Mouse (Mus musculus) neural tube, embryonic 14.5 days (tissue): ENCODE results near the gene Tmem239. TPM values are rescaled to one million over a fixed set of nuclear protein-coding genes. Genes with fewer than 3 reads are reported as not detected.

ENCODE experiments used
- ATAC-seq: fragments of 200-750 bp; cut with Nextera tagmentation; 2 replicates; pipeline ENCODE4 v1.8.0; 2017; ENCODE audit warnings: low read depth, mild to moderate bottlenecking, moderate TSS enrichment, moderate library complexity
- H3K27ac ChIP-seq: fragments of 300-500 bp; sonication (generic); 2 replicates; pipeline ENCODE4 v1.5.1; 2014; ENCODE audit warnings: low read depth, mild to moderate bottlenecking, control low read depth, low read length, moderate library complexity, mixed read lengths
- H3K27me3 ChIP-seq: fragments of 300-500 bp; sonication (generic); 2 replicates; pipeline ENCODE4 v1.6.1; 2014; ENCODE audit warnings: low read length; ENCODE audit not compliant: control insufficient read depth, insufficient read depth
- H3K36me3 ChIP-seq: fragments of 300-500 bp; sonication (generic); 2 replicates; pipeline ENCODE4 v1.6.1; 2014; ENCODE audit warnings: low read length, mixed read lengths; ENCODE audit not compliant: control insufficient read depth, insufficient read depth
- H3K4me1 ChIP-seq: fragments of 300-500 bp; sonication (generic); 2 replicates; pipeline ENCODE4 v1.6.1; 2014; ENCODE audit warnings: low read length; ENCODE audit not compliant: control insufficient read depth, insufficient read depth
- H3K4me2 ChIP-seq: fragments of 300-500 bp; sonication (generic); 2 replicates; pipeline ENCODE4 v1.6.1; 2014; ENCODE audit warnings: mild to moderate bottlenecking, low read depth, low read length, control low read depth
- H3K4me3 ChIP-seq: fragments of 300-500 bp; sonication (generic); 2 replicates; pipeline ENCODE4 v1.5.1; 2014; ENCODE audit warnings: low read depth, low read length, control low read depth, mixed read lengths
- H3K9ac ChIP-seq: fragments of 300-500 bp; sonication (generic); replicated peaks from 2 replicates; pipeline ENCODE4 v1.6.1; 2014; ENCODE audit warnings: low read depth, mild to moderate bottlenecking, control low read depth, low read length, mixed read lengths
- H3K9me3 ChIP-seq: fragments of 300-500 bp; sonication (generic); 2 replicates; pipeline ENCODE4 v1.6.1; 2016; ENCODE audit warnings: low read length; ENCODE audit not compliant: control insufficient read depth
- WGBS: fragments of 180-500 bp; shearing (Covaris S2); extraction: QIAGEN DNeasy Blood & Tissue Kit; methylation state at CpG from one replicate; pipeline ENCODE4 v1.1.7; 2014; 5-methylcytosine and 5-hydroxymethylcytosine counted together
- polyA plus RNA-seq: library from polyadenylated mRNA; unstranded; fragments of >200 nt; fragmentation: Nextera tagmentation; extraction: Ambion mirVana; gene quantifications from 2 replicates; pipeline ENCODE4 v1.2.1, GENCODE M21; 2014

Gene Tmem239
- polyA plus RNA-seq, 1 experiment from 2014 or later: not detected

DNA sequence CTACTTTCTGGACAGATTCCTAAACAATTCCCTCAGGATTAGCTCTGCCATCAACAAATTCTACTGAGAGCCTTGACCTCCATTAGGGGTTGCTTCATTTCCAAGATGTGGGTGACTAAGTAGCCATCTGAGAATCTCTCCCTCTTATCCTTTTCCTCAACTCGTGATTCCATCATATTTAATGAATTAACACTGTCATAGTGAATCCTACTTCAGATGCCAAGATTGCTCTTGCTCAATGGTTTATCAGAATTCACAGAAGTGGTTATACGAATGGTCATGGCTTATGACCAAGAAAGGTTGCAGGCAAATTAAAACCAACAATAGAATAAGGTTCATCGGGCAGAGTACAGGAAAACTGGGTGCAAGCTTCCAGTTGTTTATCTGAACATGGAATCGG is 4.4 kb upstream of the Tmem239 start:
- Histone ChIP-seq H3K27me3 (no peaks in the 10 kb centered on the region), H3K4me2 (no peak overlapping the region), H3K9ac (no peak overlapping the region), H3K27ac (no peak overlapping the region), H3K36me3 (no peaks in the 10 kb centered on the region), H3K9me3 (no peaks in the 10 kb centered on the region), H3K4me1 (peaks cover 7% of the 10 kb centered on the region; the same call in 1 of the 2 replicates), H3K4me3 (no peak overlapping the region)
- ATAC-seq: no peak
- 83% methylated on average over 4 of the region's 4 CpGs for WGBS

DNA sequence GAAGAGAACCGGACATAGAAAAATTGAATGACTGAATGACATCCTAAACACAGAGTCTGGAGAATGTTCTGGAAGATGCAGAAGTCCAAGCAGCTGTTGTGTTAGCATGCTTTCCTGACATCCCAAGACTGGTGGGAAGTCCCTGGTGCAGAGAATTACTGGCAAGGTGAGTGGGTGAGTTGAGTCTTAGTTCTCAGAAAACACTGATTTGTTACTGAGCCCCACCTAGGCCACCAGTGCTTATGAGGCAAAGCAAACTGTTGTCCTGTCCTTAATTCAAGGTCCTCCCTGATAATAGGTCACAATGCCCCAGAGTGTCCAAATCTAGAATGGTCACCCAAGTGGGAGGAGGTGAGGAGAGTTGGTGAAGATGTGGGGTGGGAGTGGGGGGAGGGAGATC is 1.3 kb upstream of the Tmem239 start, which contains the start of the genes Gm28372 and 1700020A23Rik:
Gene Gm28372 (plus strand): TSS at position 301 of the 400 bp plus-strand sequence.
Gene 1700020A23Rik (plus strand): TSS at position 321 of the 400 bp plus-strand sequence.
- Histone ChIP-seq H3K9me3 (no peaks in the 10 kb centered on the region), H3K27me3 (no peaks in the 10 kb centered on the region)

DNA sequence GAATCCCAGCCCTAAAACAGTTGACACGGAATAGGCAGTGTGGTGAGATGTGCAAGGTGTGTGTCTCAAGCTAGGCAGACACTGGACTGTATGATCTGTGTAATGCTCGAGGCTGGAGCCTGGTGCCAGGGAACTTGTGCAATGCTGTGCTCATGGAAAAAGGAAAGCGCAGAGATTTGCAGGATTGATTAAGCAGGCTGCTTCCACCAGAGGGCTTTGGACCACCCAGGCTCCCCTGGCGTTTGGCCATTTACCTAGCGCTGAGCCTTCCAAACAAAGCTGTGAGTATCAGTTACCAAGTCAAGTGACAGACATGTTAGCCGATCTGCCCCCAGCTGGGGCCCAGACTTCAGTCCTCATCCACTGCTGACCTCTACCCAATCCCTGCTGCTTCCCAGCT is 1.9 kb downstream of the Tmem239 start:
- no peak for ATAC-seq
- no peak overlapping the region for H3K27ac ChIP-seq
- no peak overlapping the region for H3K9ac ChIP-seq
- H3K4me3 ChIP-seq: no peak overlapping the region
- H3K4me2 ChIP-seq: no peak overlapping the region
- 34% methylated on average over 6 of the region's 6 CpGs for WGBS
- no peaks in the 10 kb centered on the region for H3K4me1 ChIP-seq
- H3K27me3 ChIP-seq: no peaks in the 10 kb centered on the region
- no peaks in the 10 kb centered on the region for H3K9me3 ChIP-seq
- no peaks in the 10 kb centered on the region for H3K36me3 ChIP-seq

More for the DNA sequence above, 1.3 kb upstream of the Tmem239 start, which contains the start of the genes Gm28372 and 1700020A23Rik:
- Histone ChIP-seq H3K4me1 (no peaks in the 10 kb centered on the region), H3K9ac (no peak within 1 kb of the TSS), H3K4me2 (no peak within 1 kb of the TSS), H3K27ac (no peak within 1 kb of the TSS), H3K36me3 (no peaks in the 10 kb centered on the region), H3K4me3 (no peak within 1 kb of the TSS)
- WGBS: 81% methylated on average over 1 of the region's 1 CpGs
- ATAC-seq: no peak

DNA sequence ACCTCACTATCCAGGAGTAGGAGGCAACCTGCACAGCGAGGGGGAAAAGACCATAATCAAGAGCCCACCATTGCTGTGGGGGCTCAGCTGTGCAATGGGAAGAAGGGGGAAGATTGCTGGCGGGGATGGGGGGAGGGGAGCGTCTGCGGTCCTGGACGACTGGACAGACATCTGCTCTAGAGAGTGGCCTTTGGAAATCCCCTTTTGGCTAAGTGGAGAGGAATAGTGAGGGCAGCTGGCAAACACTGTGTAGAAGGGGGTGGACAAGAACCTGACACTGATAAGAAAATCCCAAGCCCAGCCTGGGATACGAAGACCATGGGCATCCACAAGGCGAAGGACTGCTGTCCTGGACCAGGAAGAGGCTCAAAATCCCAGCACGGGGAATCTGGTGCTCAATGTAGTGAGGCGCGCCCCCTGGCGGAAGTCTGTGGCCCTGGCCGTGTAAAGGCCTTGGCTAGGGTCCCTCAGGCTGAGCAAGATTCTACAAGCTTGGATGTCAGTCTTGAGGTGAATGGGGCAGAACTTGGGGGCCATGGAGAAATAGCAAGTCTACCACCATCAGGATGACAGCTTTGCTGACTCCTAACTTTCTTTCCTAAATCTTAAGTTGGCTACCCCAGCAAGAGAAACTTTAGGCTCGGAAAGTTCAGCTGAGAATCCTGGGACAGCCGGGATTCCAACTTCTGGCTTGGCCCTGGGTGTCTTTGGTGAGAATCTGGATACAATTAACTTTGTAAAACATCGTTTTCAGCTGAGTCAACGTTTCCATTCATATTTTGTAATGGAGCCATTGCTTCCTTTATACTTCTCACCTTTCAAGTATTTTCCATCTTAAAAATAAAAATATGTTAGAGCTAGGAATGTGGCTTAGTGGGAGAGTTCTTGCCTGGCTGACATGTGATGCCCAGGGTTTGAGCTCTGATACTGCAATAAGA is 5.5 kb downstream of the Tmem239 start:
- Histone ChIP-seq H3K36me3 (no peaks in the 10 kb centered on the region), H3K4me1 (no peaks in the 10 kb centered on the region), H3K4me2 (no peak overlapping the region), H3K9me3 (no peaks in the 10 kb centered on the region), H3K27me3 (no peaks in the 10 kb centered on the region), H3K9ac (no peak overlapping the region), H3K27ac (no peak overlapping the region), H3K4me3 (no peak overlapping the region)
- 37% methylated on average over 16 of the region's 16 CpGs for WGBS
- ATAC-seq: peak; percentile 82

DNA sequence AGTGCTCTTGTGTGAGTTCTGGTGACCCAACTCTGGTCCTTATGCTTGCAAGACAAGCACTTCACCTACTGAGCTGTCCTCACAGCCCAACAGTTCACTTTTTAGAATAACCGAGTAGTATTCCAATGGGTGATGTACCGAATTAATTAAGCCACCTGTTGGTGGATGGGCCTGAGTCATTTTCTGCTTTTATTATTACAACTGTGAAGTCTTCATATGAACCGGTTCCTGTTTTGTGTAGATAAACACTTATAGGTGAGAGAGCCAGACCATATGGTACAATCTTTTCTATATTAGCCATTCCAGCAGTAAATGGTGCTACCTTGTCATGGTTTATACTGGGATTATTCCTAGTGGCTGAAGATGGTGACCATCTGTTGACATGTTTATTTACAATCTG is 6.5 kb downstream of the Tmem239 start:
- no peak for ATAC-seq
- H3K27ac ChIP-seq: no peak overlapping the region
- H3K4me3 ChIP-seq: no peak overlapping the region
- no peak overlapping the region for H3K4me2 ChIP-seq
- WGBS: 80% methylated on average over 3 of the region's 3 CpGs
- no peaks in the 10 kb centered on the region for H3K27me3 ChIP-seq
- H3K36me3 ChIP-seq: no peaks in the 10 kb centered on the region
- H3K9me3 ChIP-seq: no peaks in the 10 kb centered on the region
- H3K4me1 ChIP-seq: no peaks in the 10 kb centered on the region
- no peak overlapping the region for H3K9ac ChIP-seq

DNA sequence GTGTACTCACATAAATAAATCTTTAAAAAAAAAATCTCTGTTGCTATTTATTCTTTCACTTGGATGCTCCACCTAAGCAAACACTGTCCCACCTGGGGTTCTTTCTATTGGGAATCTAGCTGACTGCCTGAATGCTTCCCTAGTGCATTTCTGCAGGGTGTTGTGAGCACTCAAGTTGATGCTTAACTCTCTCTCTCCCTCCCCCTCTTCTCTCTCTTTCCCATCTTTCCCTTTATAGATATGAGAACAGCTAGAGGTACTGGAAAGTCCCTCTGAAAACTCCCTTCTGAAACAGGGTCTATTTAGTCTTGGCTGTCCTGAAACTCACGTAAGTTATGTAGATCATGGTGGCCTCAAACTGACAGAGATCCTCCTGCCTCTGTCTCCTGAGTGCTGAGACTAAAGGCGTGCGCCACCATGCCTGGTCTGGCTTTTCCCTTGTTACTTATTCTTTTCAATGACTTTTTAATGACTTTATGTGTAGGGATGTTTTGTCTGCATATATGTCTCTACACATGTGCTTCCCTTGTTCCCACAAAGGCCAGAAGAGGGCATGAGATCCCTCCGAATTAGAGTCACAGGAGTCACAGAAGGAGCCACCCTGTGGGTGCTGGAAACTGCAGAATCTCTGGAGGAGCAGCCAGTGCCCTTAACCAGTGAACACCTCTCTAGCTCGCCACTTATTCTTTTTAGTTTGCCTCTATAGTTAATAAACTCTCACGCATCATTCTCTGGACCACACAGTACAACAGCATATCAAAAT is 8.0 kb downstream of the Tmem239 start:
- Histone ChIP-seq H3K27ac (no peak overlapping the region), H3K9ac (no peak overlapping the region), H3K9me3 (no peaks in the 10 kb centered on the region), H3K4me1 (no peaks in the 10 kb centered on the region), H3K36me3 (0 out of 2 replicates have a peak, but pooled peaks cover 5% of the 10 kb centered on the region), H3K4me3 (no peak overlapping the region), H3K4me2 (no peak overlapping the region), H3K27me3 (no peaks in the 10 kb centered on the region)
- WGBS: 68% methylated on average over 6 of the region's 6 CpGs
- ATAC-seq: no peak

GRCm38 (mm10) chr2:130421781-130422620 is 15.7 kb downstream of the Tmem239 start:
- no peak overlapping the region for H3K27ac ChIP-seq
- H3K27me3 ChIP-seq: no peaks in the 10 kb centered on the region
- WGBS: 98% methylated on average over 26 of the region's 26 CpGs
- no peak overlapping the region for H3K9ac ChIP-seq
- H3K4me3 ChIP-seq: no peak overlapping the region
- H3K36me3 ChIP-seq: 0 out of 2 replicates have a peak, but pooled peaks cover 5% of the 10 kb centered on the region
- no peak overlapping the region for H3K4me2 ChIP-seq
- no peaks in the 10 kb centered on the region for H3K9me3 ChIP-seq
- no peak for ATAC-seq
- peaks cover 14% of the 10 kb centered on the region for H3K4me1 ChIP-seq

- Histone ChIP-seq H3K27me3 (no peaks in the 10 kb centered on the region), H3K9me3 (no peaks in the 10 kb centered on the region), H3K4me2 (peak overlapping the region; percentile 71), H3K4me3 (peak overlapping the region; percentile 74), H3K4me1 (peaks cover 14% of the 10 kb centered on the region), H3K9ac (peak overlapping the region; percentile 82), H3K27ac (peak overlapping the region; percentile 92), H3K36me3 (0 out of 2 replicates have a peak, but pooled peaks cover 5% of the 10 kb centered on the region)
- ATAC-seq: peak; percentile 84
- WGBS: 15% methylated on average over 43 of the region's 49 CpGs
Observed at GRCm38 (mm10) chr2:130423397-130424125, 17.3 kb downstream of the Tmem239 start.
